ENCODE assay signal across 10 mouse cellular contexts in the genomic region with DNA sequence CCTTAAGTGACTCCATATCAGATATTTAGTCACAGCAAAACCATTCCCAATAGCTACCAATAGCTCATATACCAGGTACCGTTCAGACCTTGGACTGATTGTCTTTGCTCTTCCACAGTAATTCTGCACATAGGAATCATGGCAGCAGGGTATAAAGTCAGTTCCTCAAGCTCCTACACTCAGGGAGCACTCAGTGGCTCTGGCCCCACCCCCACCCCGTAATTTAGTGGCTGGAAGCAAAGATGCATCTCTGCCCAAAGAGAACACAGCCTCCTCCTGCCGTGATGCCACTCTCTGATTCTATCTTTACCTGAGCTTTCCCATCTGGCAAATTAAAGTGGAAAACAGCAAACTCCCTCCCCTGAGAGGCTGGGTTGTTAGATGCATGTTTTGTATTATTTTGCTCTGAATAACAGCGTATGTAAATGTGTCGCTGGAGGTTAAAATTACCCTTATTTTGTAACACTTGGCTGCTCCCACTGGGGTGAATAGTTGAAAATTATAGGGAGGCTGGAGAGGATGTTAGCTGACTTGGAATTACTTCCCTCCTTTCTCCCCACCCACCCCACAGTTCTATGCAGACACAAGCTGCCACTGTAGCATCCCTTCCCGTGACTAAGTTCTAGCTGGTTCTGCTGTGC. TPM values are rescaled to one million over a fixed set of nuclear protein-coding genes. Genes with fewer than 3 reads are reported as not detected.
DNase-seq lines count a peak whose midpoint lies in the region; ATAC-seq lines count a peak whose summit lies in the region.
"Had no signal": no experiment of that assay in that cellular context is flagged by ENCODE, and none has a peak within 500 bp of the region (broad histone marks: within the 10 kb centered on the region; RNA-seq: fewer than 3 reads in every experiment).

No protein-coding gene starts in this region.

- DNase-seq in kidney, postnatal 4 days, result no peak
- DNase-seq in cerebellum, adult 8-10 months, result no peak
- no peak for DNase-seq in left cerebral cortex, adult 18-20 months (ENCODE audit: low spot score in 2 of 2)
- no peak for DNase-seq in right cerebral cortex, adult 18-20 months
- DNase-seq: cerebellum, adult 11 months; kidney, adult 18-20 months had no signal

- H3K9me3 ChIP-seq in kidney, embryonic 14.5 days (ENCODE audit: control insufficient read depth, low read length), result no peaks in the 10 kb centered on the region
- no peaks in the 10 kb centered on the region for H3K9me3 ChIP-seq in embryonic facial prominence, embryonic 15.5 days (replicated peaks)
- no peaks in the 10 kb centered on the region for H3K9me3 ChIP-seq in intestine, embryonic 16.5 days (ENCODE audit: control insufficient read depth, low read length)
- H3K9me3 ChIP-seq in neural tube, embryonic 13.5 days, result no peaks in the 10 kb centered on the region

- WGBS in kidney, embryonic 14.5 days, result 31% methylated on average over 6 of the region's 6 CpGs
- 15% methylated on average over 6 of the region's 6 CpGs for WGBS in embryonic facial prominence, embryonic 15.5 days
- 42% methylated on average over 6 of the region's 6 CpGs for WGBS in intestine, embryonic 16.5 days
- 31% methylated on average over 6 of the region's 6 CpGs for WGBS in neural tube, embryonic 13.5 days

- no peak overlapping the region for H3K4me2 ChIP-seq in kidney, embryonic 14.5 days (replicated peaks; ENCODE audit: low read depth, low read length)
- H3K4me2 ChIP-seq in embryonic facial prominence, embryonic 15.5 days (replicated peaks), result peak overlapping the region; percentile 31
- peak overlapping the region; percentile 3; the same call in 1 of the 2 replicates for H3K4me2 ChIP-seq in intestine, embryonic 16.5 days (ENCODE audit: low read depth, low read length)
- peak overlapping the region; percentile 2 for H3K4me2 ChIP-seq in neural tube, embryonic 13.5 days

- peak; percentile 47; the same call in 1 of the 2 replicates for ATAC-seq in kidney, embryonic 14.5 days (ENCODE audit: low FRiP score, low TSS enrichment)
- ATAC-seq in embryonic facial prominence, embryonic 15.5 days (ENCODE audit: insufficient number of reproducible peaks, low FRiP score, low TSS enrichment, low read depth), result peak; percentile 69; the same call in 1 of the 2 replicates
- 0 out of 2 replicates have a peak, but pooled peaks have one; percentile 40 for ATAC-seq in intestine, embryonic 16.5 days
- peak; percentile 79 for ATAC-seq in neural tube, embryonic 13.5 days (ENCODE audit: low read depth)

- H3K27me3 ChIP-seq in kidney, embryonic 14.5 days (ENCODE audit: control insufficient read depth, insufficient read depth, low read length), result no peaks in the 10 kb centered on the region
- no peaks in the 10 kb centered on the region for H3K27me3 ChIP-seq in embryonic facial prominence, embryonic 15.5 days
- H3K27me3 ChIP-seq in intestine, embryonic 16.5 days (replicated peaks; ENCODE audit: control insufficient read depth, insufficient read depth, low read length), result no peaks in the 10 kb centered on the region
- no peaks in the 10 kb centered on the region for H3K27me3 ChIP-seq in neural tube, embryonic 13.5 days

- no peaks in the 10 kb centered on the region for H3K36me3 ChIP-seq in kidney, embryonic 14.5 days (ENCODE audit: control insufficient read depth, insufficient read depth, low read length)
- H3K36me3 ChIP-seq in embryonic facial prominence, embryonic 15.5 days, result no peaks in the 10 kb centered on the region
- no peaks in the 10 kb centered on the region for H3K36me3 ChIP-seq in intestine, embryonic 16.5 days (ENCODE audit: control insufficient read depth, insufficient read depth, low read length)
- H3K36me3 ChIP-seq in neural tube, embryonic 13.5 days, result no peaks in the 10 kb centered on the region

- H3K9ac ChIP-seq in kidney, embryonic 14.5 days (ENCODE audit: low read depth, low read length), result peak overlapping the region; percentile 18; the same call in 1 of the 2 replicates
- H3K9ac ChIP-seq in embryonic facial prominence, embryonic 15.5 days, result no peak overlapping the region
- H3K9ac ChIP-seq in intestine, embryonic 16.5 days (ENCODE audit: low read depth, low read length), result no peak overlapping the region
- H3K9ac ChIP-seq in neural tube, embryonic 13.5 days, result no peak overlapping the region

- no peak overlapping the region for H3K4me3 ChIP-seq in kidney, embryonic 14.5 days (ENCODE audit: low read length)
- H3K4me3 ChIP-seq in embryonic facial prominence, embryonic 15.5 days (replicated peaks), result no peak overlapping the region
- no peak overlapping the region for H3K4me3 ChIP-seq in intestine, embryonic 16.5 days (ENCODE audit: low read length)
- H3K4me3 ChIP-seq in neural tube, embryonic 13.5 days, result no peak overlapping the region

- peaks cover 26% of the 10 kb centered on the region for H3K4me1 ChIP-seq in kidney, embryonic 14.5 days (ENCODE audit: control insufficient read depth, insufficient read depth, low read length)
- H3K4me1 ChIP-seq in embryonic facial prominence, embryonic 15.5 days, result peaks cover 30% of the 10 kb centered on the region
- peaks cover 24% of the 10 kb centered on the region for H3K4me1 ChIP-seq in intestine, embryonic 16.5 days (ENCODE audit: control insufficient read depth, insufficient read depth, low read length)
- H3K4me1 ChIP-seq in neural tube, embryonic 13.5 days (replicated peaks), result peaks cover 38% of the 10 kb centered on the region

- peak overlapping the region; percentile 67; the same call in 1 of the 2 replicates for H3K27ac ChIP-seq in kidney, embryonic 14.5 days (ENCODE audit: low read depth, low read length)
- H3K27ac ChIP-seq in embryonic facial prominence, embryonic 15.5 days (replicated peaks), result peak overlapping the region; percentile 83
- peak overlapping the region; percentile 51 for H3K27ac ChIP-seq in intestine, embryonic 16.5 days (ENCODE audit: low read length)
- peak overlapping the region; percentile 82 for H3K27ac ChIP-seq in neural tube, embryonic 13.5 days (replicated peaks)

RNA-seq across cellular contexts. Expression of gene Parva, which starts 37.6 kb away (rescaled TPM):
- 53.4 and 92.8 TPM in 2 replicates for polyA plus RNA-seq in kidney, embryonic 14.5 days (2014; fragmentation: Nextera tagmentation; extraction: Ambion mirVana)
- polyA plus RNA-seq in embryonic facial prominence, embryonic 15.5 days (2015; fragmentation: Nextera tagmentation; extraction: Ambion mirVana), result 96.0 and 105 TPM in 2 replicates
- polyA plus RNA-seq in intestine, embryonic 16.5 days (2015; fragmentation: Nextera tagmentation; extraction: Ambion mirVana), result 78.5 and 80.0 TPM in 2 replicates
- polyA plus RNA-seq in neural tube, embryonic 13.5 days (2015; fragmentation: Nextera tagmentation; extraction: Ambion mirVana), result 26.2 and 31.7 TPM in 2 replicates
- total RNA-seq in left cerebral cortex, adult 18-20 months (2021), result 10 to 100 TPM; 49.5 to 50.7 TPM
